Mouse (Mus musculus) lung, adult 2 months (tissue): ENCODE measurements at regions not wholly inside any gene's neighbourhood (a gene's known extent, or its start where the extent isn't known, plus 50 kb on each side); places are given as distances from the start of the nearest gene placed in this dataset.

Experiments used
- CTCF ChIP-seq: fragments of 200-500 bp; IDR thresholded peaks from 2 replicates; pipeline ENCODE4 v1.5.1; 2011; ENCODE audit warnings: mild to moderate bottlenecking, low read length, control low read depth; ENCODE audit not compliant: insufficient read depth
- POLR2A ChIP-seq: fragments of 200-500 bp; IDR thresholded peaks from 2 replicates; pipeline ENCODE4 v1.6.1; 2011; ENCODE audit warnings: low read depth, mild to moderate bottlenecking, control low read depth, low read length, borderline replicate concordance; ENCODE audit errors: extremely low read depth

DNA sequence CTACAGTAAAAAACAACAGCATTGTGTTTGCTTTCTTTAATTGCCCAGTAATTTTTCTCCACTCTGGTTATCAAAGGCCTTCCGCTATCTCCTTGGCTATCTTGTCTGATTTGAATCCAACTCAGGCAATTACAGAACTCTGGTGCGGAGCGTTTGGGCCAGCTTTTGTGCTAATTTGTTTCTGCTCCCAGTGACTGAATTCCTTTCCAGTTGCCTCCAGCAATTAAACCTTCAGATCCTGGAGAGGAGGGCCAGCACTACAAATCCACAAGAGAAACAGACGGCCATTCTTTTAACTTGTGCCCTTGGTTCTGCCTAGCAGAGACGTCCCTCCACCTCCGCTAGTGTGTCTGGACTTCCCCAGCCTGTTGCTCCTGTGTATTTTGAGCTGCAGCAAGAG is 51.3 kb upstream of the Ankrd55 start:
- no peak for TF ChIP-seq CTCF
- TF ChIP-seq POLR2A, result no peak
